Mouse (Mus musculus) liver, postnatal 0 days (tissue): Measurements from ENCODE around the gene Celf2. TPM values are rescaled to one million over a fixed set of nuclear protein-coding genes. Genes with fewer than 3 reads are reported as not detected.

Experiments used
- ATAC-seq: fragments of 200-750 bp; cut with Nextera tagmentation; 2 replicates; pipeline ENCODE4 v1.8.0; 2017; ENCODE audit warnings: mild to moderate bottlenecking, moderate library complexity
- DNase-seq: peaks from one replicate; pipeline ENCODE4 v3.0.0-alpha.2; 2016
- H3K27ac ChIP-seq: fragments of 300-500 bp; sonication (generic); 2 replicates; pipeline ENCODE4 v1.5.1; 2014; ENCODE audit warnings: antibody characterized with exemption, moderate library complexity, mild to moderate bottlenecking, low read depth
- H3K27me3 ChIP-seq: fragments of 300-500 bp; sonication (generic); 2 replicates; pipeline ENCODE4 v1.6.1; 2014; ENCODE audit warnings: low read length, control low read depth, mixed read lengths; ENCODE audit not compliant: insufficient read depth
- H3K36me3 ChIP-seq: fragments of 300-500 bp; sonication (generic); replicated peaks from 2 replicates; pipeline ENCODE4 v1.6.1; 2014; ENCODE audit warnings: mild to moderate bottlenecking, control low read depth, low read length, moderate library complexity, mixed read lengths; ENCODE audit not compliant: insufficient read depth
- H3K4me1 ChIP-seq: fragments of 300-500 bp; sonication (generic); 2 replicates; pipeline ENCODE4 v1.6.1; 2014; ENCODE audit warnings: antibody characterized with exemption, mild to moderate bottlenecking, control low read depth; ENCODE audit not compliant: insufficient read depth
- H3K4me2 ChIP-seq: fragments of 300-500 bp; sonication (generic); 2 replicates; pipeline ENCODE4 v1.6.1; 2014; ENCODE audit warnings: low read depth, mild to moderate bottlenecking, low read length, moderate library complexity, mixed read lengths
- H3K4me3 ChIP-seq: fragments of 300-500 bp; sonication (generic); 2 replicates; pipeline ENCODE4 v1.5.1; 2014; ENCODE audit warnings: low read depth, low read length
- H3K9ac ChIP-seq: fragments of 300-500 bp; sonication (generic); replicated peaks from 2 replicates; pipeline ENCODE4 v1.6.1; 2014; ENCODE audit warnings: mild to moderate bottlenecking, moderate library complexity
- H3K9me3 ChIP-seq: fragments of 300-500 bp; sonication (generic); 2 replicates; pipeline ENCODE4 v1.6.1; 2016; ENCODE audit warnings: mild to moderate bottlenecking, control low read depth, low read length, mixed read lengths
- CTCF ChIP-seq: sonication (generic); IDR thresholded peaks from 2 replicates; pipeline ENCODE4 v1.5.1; 2016; ENCODE audit warnings: antibody characterized with exemption, low read depth
- EP300 ChIP-seq: IDR thresholded peaks from 2 replicates; pipeline ENCODE4 v1.6.1; 2016; ENCODE audit warnings: antibody characterized with exemption, low read depth, mild to moderate bottlenecking
- WGBS: fragments of 180-500 bp; shearing (Covaris S2); extraction: QIAGEN DNeasy Blood & Tissue Kit; methylation state at CpG from one replicate; pipeline ENCODE4 v1.1.7; 2014; ENCODE audit not compliant: insufficient replicate concordance; 5-methylcytosine and 5-hydroxymethylcytosine counted together
- polyA plus RNA-seq: library from polyadenylated mRNA; unstranded; fragments of >200 nt; fragmentation: Nextera tagmentation; extraction: Ambion mirVana; gene quantifications from 2 replicates; pipeline ENCODE4 v1.2.1, GENCODE M21; 2015

The Celf2 gene
- polyA plus RNA-seq, 1 experiment from 2014 or later = 13.5 TPM

GRCm38 (mm10) chr2:6678231-6678630 lies 831.1 kb downstream of the Celf2 start:
- H3K27ac ChIP-seq = no peak overlapping the region
- TF ChIP-seq CTCF = no peak
- H3K4me3 ChIP-seq = no peak overlapping the region
- H3K9me3 ChIP-seq = no peaks in the 10 kb centered on the region
- H3K4me2 ChIP-seq = no peak overlapping the region
- no peaks in the 10 kb centered on the region for H3K4me1 ChIP-seq
- WGBS = 90% methylated on average over 1 of the region's 1 CpGs
- no peak for DNase-seq
- H3K27me3 ChIP-seq = no peaks in the 10 kb centered on the region
- no peaks in the 10 kb centered on the region for H3K36me3 ChIP-seq
- no peak overlapping the region for H3K9ac ChIP-seq
- no peak for ATAC-seq

DNA sequence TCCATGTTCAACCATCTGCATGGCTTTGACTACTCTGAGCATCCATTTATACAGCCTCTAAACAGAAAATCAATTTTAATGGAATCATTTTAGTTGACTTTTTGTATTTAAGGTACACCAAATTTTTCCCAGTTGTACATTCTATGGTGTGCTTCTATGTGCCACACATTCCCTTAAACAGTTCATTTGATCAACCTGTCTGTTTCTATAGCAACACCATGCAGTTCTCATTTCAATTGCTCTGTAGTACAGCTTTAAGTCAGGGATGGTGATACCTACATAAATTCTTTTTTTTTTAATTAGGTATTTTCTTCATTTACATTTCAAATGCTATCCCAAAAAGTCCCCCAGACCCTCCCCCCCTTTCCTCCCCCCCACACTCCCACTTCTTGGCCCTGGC lies 831.9 kb downstream of the Celf2 start:
- Histone ChIP-seq H3K4me1 (no peaks in the 10 kb centered on the region), H3K27ac (no peak overlapping the region), H3K9ac (no peak overlapping the region), H3K9me3 (no peaks in the 10 kb centered on the region), H3K4me3 (no peak overlapping the region), H3K27me3 (no peaks in the 10 kb centered on the region), H3K4me2 (no peak overlapping the region), H3K36me3 (no peaks in the 10 kb centered on the region)
- TF ChIP-seq CTCF = no peak
- no peak for TF ChIP-seq EP300
- ATAC-seq (no peak), DNase-seq (no peak)

- Histone ChIP-seq H3K4me2 (no peak overlapping the region), H3K27me3 (no peaks in the 10 kb centered on the region), H3K9ac (no peak overlapping the region), H3K4me1 (no peaks in the 10 kb centered on the region), H3K27ac (no peak overlapping the region), H3K9me3 (no peaks in the 10 kb centered on the region), H3K36me3 (no peaks in the 10 kb centered on the region), H3K4me3 (no peak overlapping the region)
- whole genome bisulfite sequencing = 60% methylated on average over 3 of the region's 3 CpGs
- TF ChIP-seq EP300 = no peak
- no peak for TF ChIP-seq CTCF
- no peak for DNase-seq
- no peak for ATAC-seq
Observed at GRCm38 (mm10) chr2:6674401-6674800, 835.0 kb downstream of the Celf2 start.

- H3K4me3 ChIP-seq = no peak overlapping the region
- 63% methylated on average over 3 of the region's 3 CpGs for WGBS
Observed at GRCm38 (mm10) chr2:6673418-6673817, 835.9 kb downstream of the Celf2 start.

DNA sequence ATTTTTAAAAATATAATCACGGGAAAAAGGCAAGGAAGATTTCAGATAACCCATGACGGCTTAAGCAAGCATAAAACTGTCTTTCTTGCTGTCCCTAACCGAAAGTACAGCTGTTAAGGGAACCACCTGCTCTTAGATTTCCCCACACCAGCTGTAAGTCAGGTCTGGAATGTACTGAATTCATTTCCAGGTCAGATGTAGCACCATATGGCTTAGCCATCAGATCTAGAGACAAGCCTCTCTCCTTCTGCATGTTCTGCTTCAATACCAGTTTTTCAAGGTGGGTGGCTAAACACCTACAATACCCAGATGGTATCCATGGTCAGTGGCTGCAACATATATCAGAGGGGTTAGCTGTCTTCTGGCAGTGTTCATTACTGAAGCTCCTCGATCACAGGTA lies 841.8 kb downstream of the Celf2 start:
- Histone ChIP-seq H3K4me1 (no peaks in the 10 kb centered on the region), H3K27me3 (no peaks in the 10 kb centered on the region), H3K9me3 (no peaks in the 10 kb centered on the region), H3K4me2 (no peak overlapping the region), H3K9ac (no peak overlapping the region), H3K27ac (no peak overlapping the region), H3K36me3 (no peaks in the 10 kb centered on the region), H3K4me3 (no peak overlapping the region)
- 74% methylated on average over 4 of the region's 4 CpGs for WGBS
- TF ChIP-seq EP300 (no peak), CTCF (no peak)
- ATAC-seq (no peak), DNase-seq (no peak)

More at GRCm38 (mm10) chr2:6673418-6673817, 835.9 kb downstream of the Celf2 start:
- no peak for TF ChIP-seq EP300
- TF ChIP-seq CTCF = no peak
- H3K4me2 ChIP-seq = no peak overlapping the region
- no peaks in the 10 kb centered on the region for H3K4me1 ChIP-seq
- DNase-seq = no peak
- no peak overlapping the region for H3K9ac ChIP-seq
- H3K27ac ChIP-seq = no peak overlapping the region
- H3K9me3 ChIP-seq = no peaks in the 10 kb centered on the region
- no peaks in the 10 kb centered on the region for H3K36me3 ChIP-seq
- ATAC-seq = no peak
- no peaks in the 10 kb centered on the region for H3K27me3 ChIP-seq

GRCm38 (mm10) chr2:6659834-6660233 lies 849.5 kb downstream of the Celf2 start:
- Histone ChIP-seq H3K9ac (no peak overlapping the region), H3K9me3 (no peaks in the 10 kb centered on the region), H3K27ac (no peak overlapping the region), H3K27me3 (no peaks in the 10 kb centered on the region), H3K4me2 (no peak overlapping the region), H3K36me3 (no peaks in the 10 kb centered on the region), H3K4me3 (no peak overlapping the region), H3K4me1 (no peaks in the 10 kb centered on the region)
- ATAC-seq (no peak), DNase-seq (no peak)
- 68% methylated on average over 4 of the region's 4 CpGs for WGBS
- TF ChIP-seq CTCF (no peak), EP300 (no peak)

DNA sequence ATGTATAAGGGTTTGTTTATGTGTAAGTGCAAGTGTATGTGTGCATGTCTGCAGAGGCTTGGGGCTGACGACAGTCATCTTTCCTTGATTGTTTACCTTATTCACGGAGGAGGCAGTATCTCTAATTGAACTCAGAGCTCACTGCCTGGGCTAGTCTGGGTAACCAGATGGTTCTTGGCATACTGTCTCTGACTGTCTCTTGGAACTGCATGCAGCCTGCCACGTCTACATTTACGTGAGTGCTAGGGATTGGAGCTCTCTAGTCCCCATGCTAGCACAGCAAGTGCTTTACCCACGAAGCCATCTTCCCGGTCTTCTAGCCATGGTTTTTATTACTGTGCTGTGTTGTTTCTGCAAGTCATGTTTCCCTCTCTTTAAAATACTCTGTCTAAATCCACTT lies 855.6 kb downstream of the Celf2 start:
- Histone ChIP-seq H3K36me3 (no peaks in the 10 kb centered on the region), H3K9me3 (no peaks in the 10 kb centered on the region), H3K4me1 (no peaks in the 10 kb centered on the region), H3K27me3 (no peaks in the 10 kb centered on the region), H3K4me3 (no peak overlapping the region), H3K9ac (no peak overlapping the region), H3K27ac (no peak overlapping the region), H3K4me2 (no peak overlapping the region)
- TF ChIP-seq EP300 = no peak
- no peak for TF ChIP-seq CTCF
- 76% methylated on average over 6 of the region's 6 CpGs for WGBS
- ATAC-seq (no peak), DNase-seq (no peak)
